Comparison of ENCODE assay signal across 11 mouse cellular contexts in the genomic region with DNA sequence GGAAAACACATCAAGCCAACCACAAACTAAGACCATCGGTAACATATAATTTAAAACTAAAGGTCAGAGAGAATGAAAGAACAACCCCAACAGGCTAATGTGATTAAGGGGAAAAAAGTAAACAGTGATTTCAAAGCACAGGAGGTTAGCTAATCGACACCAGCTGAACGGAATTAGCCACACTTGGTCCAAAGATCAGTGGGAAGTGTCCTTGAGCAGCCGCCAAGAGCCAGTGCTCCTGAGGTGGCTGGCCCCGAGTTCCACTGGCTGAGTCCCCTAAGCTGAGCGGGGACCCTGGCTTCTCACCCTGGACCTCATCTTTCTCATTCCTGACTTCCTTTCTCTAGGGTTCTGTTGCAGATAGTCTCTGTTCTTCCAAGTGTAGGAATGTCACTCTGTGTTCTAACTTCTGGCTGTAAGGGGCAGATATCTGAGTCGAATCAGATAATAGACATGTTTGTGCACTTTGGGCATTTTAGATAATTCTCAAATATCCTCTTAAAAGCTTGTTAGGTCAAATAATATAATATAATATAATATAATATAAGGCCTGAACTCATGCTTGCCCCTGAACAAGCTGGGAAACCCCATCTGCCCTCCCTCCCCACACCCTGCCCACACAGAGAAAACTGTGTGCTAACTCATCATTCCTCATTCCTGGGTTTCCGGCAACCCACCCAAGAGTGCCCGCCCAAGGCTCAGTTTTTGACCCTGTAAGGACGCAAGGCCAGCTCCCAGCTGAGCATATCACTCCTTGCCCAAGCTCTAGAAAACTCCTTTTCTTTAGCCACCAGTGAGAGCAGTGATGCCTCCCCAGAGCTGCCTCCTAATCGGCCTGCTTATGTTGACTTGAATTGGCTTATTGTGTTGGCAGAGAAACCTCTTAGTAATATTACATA.
DNase-seq lines count a peak whose midpoint lies in the region; ATAC-seq lines count a peak whose summit lies in the region.
"Had no signal": no experiment of that assay in that cellular context is flagged by ENCODE, and none has a peak within 500 bp of the region (broad histone marks: within the 10 kb centered on the region; RNA-seq: fewer than 3 reads in every experiment).

No protein-coding gene starts in this region.

- 36% methylated on average over 11 of the region's 11 CpGs for WGBS in heart, embryonic 11.5 days (ENCODE audit: insufficient replicate concordance)
- 63% methylated on average over 11 of the region's 11 CpGs for WGBS in neural tube, embryonic 15.5 days

- H3K36me3 ChIP-seq in heart, embryonic 11.5 days (ENCODE audit: control insufficient read depth, insufficient read depth, low read length): no peaks in the 10 kb centered on the region
- H3K36me3 ChIP-seq in neural tube, embryonic 15.5 days: no peaks in the 10 kb centered on the region
- H3K36me3 ChIP-seq: heart, embryonic 15.5 days; midbrain, embryonic 12.5 days had no signal

- DNase-seq in heart, adult 8-10 months (ENCODE audit: low spot score): peak; percentile 27
- DNase-seq in embryo, embryonic 10 days (ENCODE audit: low spot score): peak; percentile 79
- DNase-seq in kidney, adult 9 months: peak; percentile 60
- peak; percentile 43 for DNase-seq in lung, postnatal 25 days (ENCODE audit: low spot score)
- no peak for DNase-seq in urinary bladder, adult 18-20 months (ENCODE audit: low spot score in 2 of 2)
- DNase-seq: cerebellum, adult 11-12 months had no signal

- H3K27ac ChIP-seq in heart, embryonic 11.5 days (ENCODE audit: low read depth, low read length): no peak overlapping the region
- H3K27ac ChIP-seq in neural tube, embryonic 15.5 days (replicated peaks): no peak overlapping the region
- H3K27ac ChIP-seq: heart, embryonic 15.5 days; midbrain, embryonic 12.5 days had no signal

- H3K4me2 ChIP-seq in heart, embryonic 11.5 days: no peak overlapping the region
- H3K4me2 ChIP-seq in neural tube, embryonic 15.5 days: no peak overlapping the region
- H3K4me2 ChIP-seq: heart, embryonic 15.5 days; midbrain, embryonic 12.5 days had no signal

- no peaks in the 10 kb centered on the region for H3K9me3 ChIP-seq in heart, embryonic 11.5 days (replicated peaks; ENCODE audit: control insufficient read depth, low read length)
- no peaks in the 10 kb centered on the region for H3K9me3 ChIP-seq in neural tube, embryonic 15.5 days (replicated peaks)
- H3K9me3 ChIP-seq: heart, embryonic 15.5 days; midbrain, embryonic 12.5 days had no signal

- no peaks in the 10 kb centered on the region for H3K27me3 ChIP-seq in heart, embryonic 11.5 days (ENCODE audit: control insufficient read depth, insufficient read depth, low read length)
- no peaks in the 10 kb centered on the region for H3K27me3 ChIP-seq in neural tube, embryonic 15.5 days (replicated peaks)
- H3K27me3 ChIP-seq: heart, embryonic 15.5 days; midbrain, embryonic 12.5 days had no signal

- H3K9ac ChIP-seq in heart, embryonic 11.5 days (ENCODE audit: low read depth, low read length): no peak overlapping the region
- no peak overlapping the region for H3K9ac ChIP-seq in neural tube, embryonic 15.5 days (replicated peaks)
- H3K9ac ChIP-seq: heart, embryonic 15.5 days; midbrain, embryonic 12.5 days had no signal

- no peak overlapping the region for H3K4me3 ChIP-seq in heart, embryonic 11.5 days (ENCODE audit: low read depth, low read length)
- H3K4me3 ChIP-seq in neural tube, embryonic 15.5 days (replicated peaks): no peak overlapping the region
- H3K4me3 ChIP-seq: heart, embryonic 15.5 days; midbrain, embryonic 12.5 days had no signal

- ATAC-seq in heart, embryonic 11.5 days (replicated peaks; ENCODE audit: insufficient number of reproducible peaks, low FRiP score, low TSS enrichment): no peak
- ATAC-seq in neural tube, embryonic 15.5 days (ENCODE audit: low FRiP score): no peak
- no peak for ATAC-seq in inflammation-experienced regulatory T-cells, adult 6 months

- H3K4me1 ChIP-seq in heart, embryonic 11.5 days (ENCODE audit: control insufficient read depth, insufficient read depth, low read length): no peaks in the 10 kb centered on the region
- H3K4me1 ChIP-seq in neural tube, embryonic 15.5 days: no peaks in the 10 kb centered on the region

Comparison
In these comparisons a context has a peak if more than half of its experiments do, and no peak if none do; other contexts are left out.
1. DNase-seq: peak in heart, adult 8-10 months (single experiment), embryo, embryonic 10 days (single experiment), kidney, adult 9 months (single experiment) and lung, postnatal 25 days (single experiment); none in urinary bladder, adult 18-20 months (0 of 2).